8 mouse cellular contexts compared by ENCODE assay signal in genomic region chr14:25420987-25421386, GRCm38 (mm10). TPM values are rescaled to one million over a fixed set of nuclear protein-coding genes. Genes with fewer than 3 reads are reported as not detected.
A peak's percentile ranks its signal among the peaks of the same experiment; 100 is the strongest.
DNase-seq lines count a peak whose midpoint lies in the region; ATAC-seq and TF ChIP-seq lines count a peak whose summit lies in the region.

No protein-coding gene starts in this region.

- peak overlapping the region; percentile 92 for H3K27ac ChIP-seq in forebrain, embryonic 15.5 days (replicated peaks)
- H3K27ac ChIP-seq in hindbrain, embryonic 16.5 days (ENCODE audit: low read depth, low read length): peak overlapping the region; percentile 70
- H3K27ac ChIP-seq in midbrain, embryonic 15.5 days: peak overlapping the region; percentile 83

- no peaks in the 10 kb centered on the region; the same call in 1 of the 2 replicates for H3K4me1 ChIP-seq in lung, adult 2 months (ENCODE audit: control insufficient read depth, insufficient read depth, low read length)
- peaks cover 22% of the 10 kb centered on the region for H3K4me1 ChIP-seq in forebrain, embryonic 15.5 days
- peaks cover 11% of the 10 kb centered on the region for H3K4me1 ChIP-seq in hindbrain, embryonic 16.5 days (ENCODE audit: control insufficient read depth, insufficient read depth, low read depth, low read length)
- peaks cover 10% of the 10 kb centered on the region for H3K4me1 ChIP-seq in midbrain, embryonic 15.5 days

- H3K9me3 ChIP-seq in forebrain, embryonic 15.5 days: no peaks in the 10 kb centered on the region
- H3K9me3 ChIP-seq in hindbrain, embryonic 16.5 days (ENCODE audit: control insufficient read depth, low read length): no peaks in the 10 kb centered on the region
- no peaks in the 10 kb centered on the region for H3K9me3 ChIP-seq in midbrain, embryonic 15.5 days

- no peak for TF ChIP-seq POLR2A in lung, adult 2 months (IDR thresholded peaks at IDR 0.05; ENCODE audit: borderline replicate concordance, extremely low read depth, low read depth, low read length)

- no peak for TF ChIP-seq CTCF in lung, adult 2 months (IDR thresholded peaks at IDR 0.05; ENCODE audit: insufficient read depth, low read length)

- ATAC-seq in forebrain, embryonic 15.5 days (replicated peaks): 0 out of 2 replicates have a peak, but pooled peaks have one; percentile 14
- ATAC-seq in hindbrain, embryonic 16.5 days: peak; percentile 50
- ATAC-seq in midbrain, embryonic 15.5 days (replicated peaks): peak; percentile 40; the same call in 1 of the 2 replicates
- ATAC-seq in activated CD4-positive, CD25-positive, alpha-beta regulatory T cell, adult 4 months: no peak

- H3K4me2 ChIP-seq in forebrain, embryonic 15.5 days (replicated peaks): no peak overlapping the region
- H3K4me2 ChIP-seq in hindbrain, embryonic 16.5 days (ENCODE audit: low read length): no peak overlapping the region
- H3K4me2 ChIP-seq in midbrain, embryonic 15.5 days: no peak overlapping the region

- no peak overlapping the region for H3K4me3 ChIP-seq in lung, adult 2 months (replicated peaks; ENCODE audit: extremely low read depth, low read depth, low read length)
- H3K4me3 ChIP-seq in forebrain, embryonic 15.5 days: no peak overlapping the region
- no peak overlapping the region for H3K4me3 ChIP-seq in hindbrain, embryonic 16.5 days (ENCODE audit: low read length)
- no peak overlapping the region for H3K4me3 ChIP-seq in midbrain, embryonic 15.5 days

- H3K9ac ChIP-seq in forebrain, embryonic 15.5 days (replicated peaks): no peak overlapping the region
- H3K9ac ChIP-seq in hindbrain, embryonic 16.5 days (ENCODE audit: low read depth, low read length): 0 out of 2 replicates have a peak overlapping the region, but pooled peaks have one; percentile 18
- no peak overlapping the region for H3K9ac ChIP-seq in midbrain, embryonic 15.5 days

- WGBS in lung, adult 2 months: 74% methylated on average over 1 of the region's 1 CpGs
- WGBS in forebrain, embryonic 15.5 days: 95% methylated on average over 1 of the region's 1 CpGs
- 70% methylated on average over 1 of the region's 1 CpGs for WGBS in hindbrain, embryonic 16.5 days
- WGBS in midbrain, embryonic 15.5 days: 86% methylated on average over 1 of the region's 1 CpGs

- no peaks in the 10 kb centered on the region for H3K36me3 ChIP-seq in forebrain, embryonic 15.5 days
- H3K36me3 ChIP-seq in hindbrain, embryonic 16.5 days (ENCODE audit: control insufficient read depth, insufficient read depth, low read length): no peaks in the 10 kb centered on the region
- H3K36me3 ChIP-seq in midbrain, embryonic 15.5 days (replicated peaks): no peaks in the 10 kb centered on the region

- no peaks in the 10 kb centered on the region for H3K27me3 ChIP-seq in forebrain, embryonic 15.5 days
- no peaks in the 10 kb centered on the region for H3K27me3 ChIP-seq in hindbrain, embryonic 16.5 days (replicated peaks; ENCODE audit: control insufficient read depth, insufficient read depth, low read length)
- no peaks in the 10 kb centered on the region for H3K27me3 ChIP-seq in midbrain, embryonic 15.5 days (replicated peaks)

- peak; percentile 42 for DNase-seq in lung, postnatal 10 days
- DNase-seq in lung, adult 2 months: no peak
- DNase-seq in spleen, postnatal 36 days (ENCODE audit: low spot score in 2 of 2): no peak
- DNase-seq in frontal cortex, postnatal 10 days (ENCODE audit: low spot score in 2 of 2): no peak

RNA-seq across cellular contexts. Expression of gene Zmiz1, which starts 38.0 kb away (rescaled TPM):
- 51.6 and 52.6 TPM in 2 replicates for polyA plus RNA-seq in lung, adult 2 months (2012; rRNA removed)
- 57.5 and 63.9 TPM in 2 replicates for polyA plus RNA-seq in forebrain, embryonic 15.5 days (2015; fragmentation: Nextera tagmentation; extraction: Ambion mirVana)
- 50.4 and 55.0 TPM in 2 replicates for polyA plus RNA-seq in hindbrain, embryonic 16.5 days (2015; fragmentation: Nextera tagmentation; extraction: Ambion mirVana)
- 77.3 and 78.8 TPM in 2 replicates for polyA plus RNA-seq in midbrain, embryonic 15.5 days (2015; fragmentation: Nextera tagmentation; extraction: Ambion mirVana)
- 10 to 100 TPM; 23.8 to 27.9 TPM for polyA plus RNA-seq in activated CD4-positive, CD25-positive, alpha-beta regulatory T cell, adult 4 months (2017; shearing (Covaris generic))
